Mouse (Mus musculus) MEL (cell line): ENCODE measurements around the gene Myod1.

Source experiments
- E2F4 ChIP-seq: IDR thresholded peaks from 2 replicates; pipeline ENCODE4 v1.6.1; 2011; ENCODE audit warnings: low read depth, low read length, improper control_type of control experiment, borderline replicate concordance
- GATA1 ChIP-seq: IDR thresholded peaks from 2 replicates; pipeline ENCODE4 v1.6.1; 2011; ENCODE audit warnings: low read depth, low read length, improper control_type of control experiment
- MEF2A ChIP-seq: IDR thresholded peaks from 2 replicates; pipeline ENCODE4 v1.6.1; 2014; ENCODE audit warnings: low read depth, mild to moderate bottlenecking, inconsistent platforms, low read length, improper control_type of control experiment; ENCODE audit not compliant: poor library complexity, insufficient replicate concordance, severe bottlenecking; ENCODE audit errors: extremely low read depth
- MXI1 ChIP-seq: IDR thresholded peaks from 2 replicates; pipeline ENCODE4 v1.6.1; 2011; ENCODE audit warnings: mild to moderate bottlenecking, low read depth, low read length, improper control_type of control experiment
- POLR2A ChIP-seq, 2 experiments: IDR thresholded peaks; 2 replicates each; pipeline ENCODE4 v1.6.1; 2011 to 2012; ENCODE audit warnings: low read length in 2 of 2, mild to moderate bottlenecking in 2 of 2, control low read depth in 1 of 2, improper control_type of control experiment in 1 of 2, low read depth in 1 of 2, moderate library complexity in 1 of 2; ENCODE audit not compliant: control insufficient read depth in 1 of 2, insufficient read depth in 1 of 2, poor library complexity in 1 of 2
- TAL1 ChIP-seq: IDR thresholded peaks from 2 replicates; pipeline ENCODE4 v1.6.1; 2012; ENCODE audit warnings: mild to moderate bottlenecking, inconsistent platforms, low read length, moderate library complexity, mixed read lengths
- ZNF384 ChIP-seq: IDR thresholded peaks from 2 replicates; pipeline ENCODE4 v1.6.1; 2012; ENCODE audit warnings: low read depth, mild to moderate bottlenecking, inconsistent platforms, low read length, improper control_type of control experiment

- no peak for TF ChIP-seq POLR2A (IDR thresholded peaks at IDR 0.05; ENCODE audit: control insufficient read depth in 1 of 2, insufficient read depth in 1 of 2, low read depth in 1 of 2, low read length in 2 of 2, poor library complexity in 1 of 2)
- TF ChIP-seq MXI1: no peak
- TF ChIP-seq MEF2A: no peak
- TF ChIP-seq GATA1: no peak
- no peak for TF ChIP-seq ZNF384
- TF ChIP-seq E2F4: no peak
- no peak for TF ChIP-seq TAL1
Measured at GRCm38 (mm10) chr7:46403616-46404485, 27.6 kb downstream of the Myod1 start.
